Mouse (Mus musculus) testis, adult 2 months (tissue): ENCODE measurements around the gene Pacs2. TPM values are rescaled to one million over a fixed set of nuclear protein-coding genes. Genes with fewer than 3 reads are reported as not detected.

Source experiments
- H3K27ac ChIP-seq: fragments of 200-500 bp; 2 replicates; pipeline ENCODE4 v1.5.1; 2012; ENCODE audit warnings: low read depth, low read length; ENCODE audit not compliant: control insufficient read depth, insufficient read depth
- H3K27me3 ChIP-seq: fragments of 200-500 bp; 2 replicates; pipeline ENCODE4 v1.6.1; 2012; ENCODE audit warnings: mild to moderate bottlenecking, low read length, moderate library complexity; ENCODE audit not compliant: control insufficient read depth, insufficient read depth
- H3K36me3 ChIP-seq: fragments of 200-500 bp; 2 replicates; pipeline ENCODE4 v1.6.1; 2012; ENCODE audit warnings: mild to moderate bottlenecking, low read length; ENCODE audit not compliant: control insufficient read depth, insufficient read depth
- H3K4me1 ChIP-seq: fragments of 200-500 bp; 2 replicates; pipeline ENCODE4 v1.6.1; 2012; ENCODE audit warnings: low read length; ENCODE audit not compliant: control insufficient read depth, insufficient read depth
- H3K4me3 ChIP-seq: fragments of 200-500 bp; 2 replicates; pipeline ENCODE4 v1.5.1; 2012; ENCODE audit warnings: low read depth, mild to moderate bottlenecking, low read length, moderate library complexity, mixed read lengths; ENCODE audit not compliant: control insufficient read depth
- CTCF ChIP-seq: fragments of 200-500 bp; IDR thresholded peaks from 2 replicates; pipeline ENCODE4 v1.5.1; 2012; ENCODE audit warnings: low read depth, mild to moderate bottlenecking, inconsistent platforms, low read length, moderate library complexity; ENCODE audit not compliant: control insufficient read depth, insufficient read depth, insufficient replicate concordance
- POLR2A ChIP-seq: fragments of 200-500 bp; IDR thresholded peaks from 2 replicates; pipeline ENCODE4 v1.6.1; 2012; ENCODE audit warnings: low read depth, mild to moderate bottlenecking, inconsistent platforms, low read length, moderate library complexity; ENCODE audit not compliant: control insufficient read depth
- polyA plus RNA-seq: library from polyadenylated mRNA; depleted of rRNA; stranded (reverse); fragments of >200 nt; gene quantifications from 2 replicates; pipeline ENCODE4 v1.2.3, GENCODE M21; 2012

Gene Pacs2
- polyA plus RNA-seq, 1 experiment, result 216 TPM

- H3K36me3 ChIP-seq, result no peaks in the 10 kb centered on the region
- peak overlapping the region; percentile 96 for H3K4me3 ChIP-seq
- H3K27ac ChIP-seq, result peak overlapping the region; percentile 95
Measured at GRCm38 (mm10) chr12:113073420-113074328, 59.4 kb downstream of the Pacs2 start.

GRCm38 (mm10) chr12:113074329-113075062, 60.2 kb downstream of the Pacs2 start, which contains the start of gene Tex22:
Gene Tex22, plus strand, starts transcription at chr12:113074502.
- Histone ChIP-seq H3K36me3 (no peaks in the 10 kb centered on the region), H3K4me3 (peak within 1 kb of the TSS; percentile 96), H3K27ac (peak within 1 kb of the TSS; percentile 95), H3K27me3 (no peaks in the 10 kb centered on the region), H3K4me1 (peaks cover 18% of the 10 kb centered on the region)
- TF ChIP-seq POLR2A, result peak; percentile 78
- TF ChIP-seq CTCF, result no peak

More at GRCm38 (mm10) chr12:113073420-113074328, 59.4 kb downstream of the Pacs2 start:
- peaks cover 18% of the 10 kb centered on the region for H3K4me1 ChIP-seq
- H3K27me3 ChIP-seq, result no peaks in the 10 kb centered on the region
- TF ChIP-seq CTCF (no peak), POLR2A (no peak)

- Histone ChIP-seq H3K4me3 (peak overlapping the region; percentile 96), H3K27ac (peak overlapping the region; percentile 95), H3K36me3 (no peaks in the 10 kb centered on the region), H3K4me1 (peaks cover 18% of the 10 kb centered on the region), H3K27me3 (no peaks in the 10 kb centered on the region)
- TF ChIP-seq CTCF (peak; percentile 93; the same call in 1 of the 2 replicates), POLR2A (peak; percentile 6; the same call in 1 of the 2 replicates)
Measured at GRCm38 (mm10) chr12:113075063-113075454, 60.8 kb downstream of the Pacs2 start.

- Histone ChIP-seq H3K27me3 (no peaks in the 10 kb centered on the region), H3K27ac (no peak overlapping the region), H3K4me1 (peaks cover 18% of the 10 kb centered on the region), H3K36me3 (no peaks in the 10 kb centered on the region), H3K4me3 (peak overlapping the region; percentile 96)
- TF ChIP-seq CTCF, result no peak
- TF ChIP-seq POLR2A, result no peak
Measured at GRCm38 (mm10) chr12:113075486-113075885, 61.2 kb downstream of the Pacs2 start.

GRCm38 (mm10) chr12:113087276-113087675, 73.0 kb downstream of the Pacs2 start:
- peaks cover 4% of the 10 kb centered on the region for H3K4me1 ChIP-seq
- H3K27me3 ChIP-seq, result no peaks in the 10 kb centered on the region
- no peak overlapping the region for H3K27ac ChIP-seq
- TF ChIP-seq POLR2A (no peak), CTCF (no peak)
- no peaks in the 10 kb centered on the region for H3K36me3 ChIP-seq
- no peak overlapping the region for H3K4me3 ChIP-seq

- no peaks in the 10 kb centered on the region for H3K27me3 ChIP-seq
- H3K4me1 ChIP-seq, result peaks cover 4% of the 10 kb centered on the region
- no peaks in the 10 kb centered on the region for H3K36me3 ChIP-seq
- H3K27ac ChIP-seq, result no peak overlapping the region
- no peak overlapping the region for H3K4me3 ChIP-seq
- TF ChIP-seq CTCF, result no peak
Measured at GRCm38 (mm10) chr12:113088026-113088425, 73.7 kb downstream of the Pacs2 start.

GRCm38 (mm10) chr12:113089107-113089506, 74.8 kb downstream of the Pacs2 start:
- TF ChIP-seq CTCF (no peak), POLR2A (no peak)
- Histone ChIP-seq H3K27me3 (no peaks in the 10 kb centered on the region), H3K27ac (no peak overlapping the region)

More at GRCm38 (mm10) chr12:113089107-113089506, 74.8 kb downstream of the Pacs2 start:
- no peak overlapping the region for H3K4me3 ChIP-seq
- no peaks in the 10 kb centered on the region for H3K36me3 ChIP-seq
- peaks cover 4% of the 10 kb centered on the region for H3K4me1 ChIP-seq
